Mouse (Mus musculus) lung, postnatal 0 days (tissue): ENCODE results near the gene Mansc4. TPM values are rescaled to one million over a fixed set of nuclear protein-coding genes. Genes with fewer than 3 reads are reported as not detected.

Experiments
- ATAC-seq: fragments of 200-750 bp; cut with Nextera tagmentation; 2 replicates; pipeline ENCODE4 v1.8.0; 2017; ENCODE audit warnings: moderate library complexity
- DNase-seq: peaks from one replicate; pipeline ENCODE4 v3.0.0-alpha.2; 2016; ENCODE audit warnings: low spot score
- H3K27ac ChIP-seq: fragments of 300-500 bp; sonication (generic); 2 replicates; pipeline ENCODE4 v1.5.1; 2014; ENCODE audit warnings: antibody characterized with exemption, mild to moderate bottlenecking, low read length, mixed read lengths
- H3K27me3 ChIP-seq: fragments of 300-500 bp; sonication (generic); replicated peaks from 2 replicates; pipeline ENCODE4 v1.6.1; 2014; ENCODE audit warnings: low read length, mixed read lengths; ENCODE audit not compliant: insufficient read depth
- H3K36me3 ChIP-seq: fragments of 300-500 bp; sonication (generic); 2 replicates; pipeline ENCODE4 v1.6.1; 2014; ENCODE audit warnings: low read length, mixed read lengths; ENCODE audit not compliant: insufficient read depth
- H3K4me1 ChIP-seq: fragments of 300-500 bp; sonication (generic); 2 replicates; pipeline ENCODE4 v1.6.1; 2014; ENCODE audit warnings: antibody characterized with exemption, low read depth, low read length, mixed read lengths; ENCODE audit not compliant: insufficient read depth
- H3K4me2 ChIP-seq: fragments of 300-500 bp; sonication (generic); replicated peaks from 2 replicates; pipeline ENCODE4 v1.6.1; 2014; ENCODE audit warnings: low read depth, mild to moderate bottlenecking, low read length, moderate library complexity, mixed read lengths
- H3K4me3 ChIP-seq: fragments of 300-500 bp; sonication (generic); 2 replicates; pipeline ENCODE4 v1.5.1; 2014; ENCODE audit warnings: low read depth, low read length
- H3K9ac ChIP-seq: fragments of 300-500 bp; sonication (generic); replicated peaks from 2 replicates; pipeline ENCODE4 v1.6.1; 2014; ENCODE audit warnings: low read depth, mild to moderate bottlenecking
- H3K9me3 ChIP-seq: fragments of 300-500 bp; sonication (generic); 2 replicates; pipeline ENCODE4 v1.6.1; 2016; ENCODE audit warnings: low read length, mixed read lengths
- CTCF ChIP-seq: IDR thresholded peaks from 2 replicates; pipeline ENCODE4 v1.5.1; 2016; ENCODE audit warnings: antibody characterized with exemption, mild to moderate bottlenecking
- EP300 ChIP-seq: IDR thresholded peaks from 2 replicates; pipeline ENCODE4 v1.6.1; 2016; ENCODE audit warnings: antibody characterized with exemption, mild to moderate bottlenecking, control low read depth
- WGBS: fragments of 180-500 bp; shearing (Covaris S2); extraction: QIAGEN DNeasy Blood & Tissue Kit; methylation state at CpG from one replicate; pipeline ENCODE4 v1.1.7; 2014; 5-methylcytosine and 5-hydroxymethylcytosine counted together
- polyA plus RNA-seq: library from polyadenylated mRNA; unstranded; fragments of >200 nt; fragmentation: Nextera tagmentation; extraction: Ambion mirVana; gene quantifications from 2 replicates; pipeline ENCODE4 v1.2.1, GENCODE M21; 2015

The Mansc4 gene
- polyA plus RNA-seq, 1 experiment from 2014 or later = 3.6 TPM

- Histone ChIP-seq H3K36me3 (no peaks in the 10 kb centered on the region), H3K4me3 (no peak overlapping the region), H3K9ac (no peak overlapping the region), H3K4me1 (peaks cover 9% of the 10 kb centered on the region; the same call in 1 of the 2 replicates), H3K27me3 (0 out of 2 replicates have a peak, but pooled peaks cover 2% of the 10 kb centered on the region), H3K9me3 (no peaks in the 10 kb centered on the region), H3K27ac (no peak overlapping the region), H3K4me2 (no peak overlapping the region)
- TF ChIP-seq CTCF = no peak
- no peak for TF ChIP-seq EP300
- 77% methylated on average over 3 of the region's 3 CpGs for WGBS
- ATAC-seq = no peak
- no peak for DNase-seq
Measured at GRCm38 (mm10) chr6:147088517-147088916, 1.7 kb upstream of the Mansc4 start.

GRCm38 (mm10) chr6:147087736-147088135, 904 bp upstream of the Mansc4 start:
- H3K27ac ChIP-seq = no peak overlapping the region
- 54% methylated on average over 6 of the region's 7 CpGs for WGBS
- no peak for ATAC-seq

GRCm38 (mm10) chr6:147085398-147086040, 1.3 kb downstream of the Mansc4 start:
- no peak overlapping the region for H3K4me2 ChIP-seq
- no peaks in the 10 kb centered on the region for H3K36me3 ChIP-seq
- no peak for TF ChIP-seq EP300
- no peak for TF ChIP-seq CTCF
- 0 out of 2 replicates have a peak, but pooled peaks cover 2% of the 10 kb centered on the region for H3K27me3 ChIP-seq
- DNase-seq = no peak
- no peak for ATAC-seq
- H3K27ac ChIP-seq = no peak overlapping the region
- no peak overlapping the region for H3K9ac ChIP-seq
- H3K4me1 ChIP-seq = no peaks in the 10 kb centered on the region
- no peaks in the 10 kb centered on the region for H3K9me3 ChIP-seq
- WGBS = 56% methylated on average over 7 of the region's 7 CpGs
- no peak overlapping the region for H3K4me3 ChIP-seq

More at GRCm38 (mm10) chr6:147087736-147088135, 904 bp upstream of the Mansc4 start:
- Histone ChIP-seq H3K4me1 (peaks cover 9% of the 10 kb centered on the region; the same call in 1 of the 2 replicates), H3K36me3 (no peaks in the 10 kb centered on the region), H3K4me3 (no peak overlapping the region), H3K9me3 (no peaks in the 10 kb centered on the region), H3K4me2 (no peak overlapping the region), H3K27me3 (0 out of 2 replicates have a peak, but pooled peaks cover 2% of the 10 kb centered on the region), H3K9ac (no peak overlapping the region)
- no peak for TF ChIP-seq EP300
- TF ChIP-seq CTCF = no peak
- DNase-seq = no peak

- no peaks in the 10 kb centered on the region for H3K9me3 ChIP-seq
Measured at GRCm38 (mm10) chr6:147079919-147080318, 6.9 kb downstream of the Mansc4 start.

GRCm38 (mm10) chr6:147076878-147077277, 10.0 kb downstream of the Mansc4 start:
- no peaks in the 10 kb centered on the region for H3K9me3 ChIP-seq
- H3K4me1 ChIP-seq = no peaks in the 10 kb centered on the region
- no peak overlapping the region for H3K4me3 ChIP-seq
- TF ChIP-seq EP300 = no peak
- no peak for TF ChIP-seq CTCF
- H3K27me3 ChIP-seq = no peaks in the 10 kb centered on the region
- WGBS = 75% methylated on average over 8 of the region's 8 CpGs
- no peak for ATAC-seq
- no peak overlapping the region for H3K27ac ChIP-seq
- DNase-seq = no peak
- no peaks in the 10 kb centered on the region for H3K36me3 ChIP-seq
- no peak overlapping the region for H3K9ac ChIP-seq
- no peak overlapping the region for H3K4me2 ChIP-seq

More at GRCm38 (mm10) chr6:147079919-147080318, 6.9 kb downstream of the Mansc4 start:
- H3K4me3 ChIP-seq = no peak overlapping the region
- no peak for TF ChIP-seq CTCF
- no peak for TF ChIP-seq EP300
- 90% methylated on average over 10 of the region's 10 CpGs for WGBS
- H3K27ac ChIP-seq = no peak overlapping the region
- ATAC-seq = no peak
- H3K4me2 ChIP-seq = no peak overlapping the region
- H3K27me3 ChIP-seq = no peaks in the 10 kb centered on the region
- no peaks in the 10 kb centered on the region for H3K4me1 ChIP-seq
- no peak overlapping the region for H3K9ac ChIP-seq
- no peaks in the 10 kb centered on the region for H3K36me3 ChIP-seq
- no peak for DNase-seq

- Histone ChIP-seq H3K9ac (no peak overlapping the region), H3K4me3 (no peak overlapping the region), H3K4me2 (no peak overlapping the region), H3K9me3 (no peaks in the 10 kb centered on the region), H3K27me3 (no peaks in the 10 kb centered on the region), H3K27ac (no peak overlapping the region), H3K4me1 (no peaks in the 10 kb centered on the region), H3K36me3 (peaks cover 9% of the 10 kb centered on the region; the same call in 1 of the 2 replicates)
- no peak for TF ChIP-seq EP300
- TF ChIP-seq CTCF = peak; percentile 24; the same call in 1 of the 2 replicates
- DNase-seq (peak; percentile 45), ATAC-seq (peak; percentile 68)
- WGBS = 29% methylated on average over 5 of the region's 5 CpGs
Measured at GRCm38 (mm10) chr6:147075808-147076387, 10.9 kb downstream of the Mansc4 start.
